Mouse (Mus musculus): ENCODE data around the gene Fut2. TPM values are rescaled to one million over a fixed set of nuclear protein-coding genes. Genes with fewer than 3 reads are reported as not detected.

The Fut2 gene
- total and polyA plus RNA-seq, 2 experiments from 2014 or later, result 0.13 TPM; not detected in 1

DNA sequence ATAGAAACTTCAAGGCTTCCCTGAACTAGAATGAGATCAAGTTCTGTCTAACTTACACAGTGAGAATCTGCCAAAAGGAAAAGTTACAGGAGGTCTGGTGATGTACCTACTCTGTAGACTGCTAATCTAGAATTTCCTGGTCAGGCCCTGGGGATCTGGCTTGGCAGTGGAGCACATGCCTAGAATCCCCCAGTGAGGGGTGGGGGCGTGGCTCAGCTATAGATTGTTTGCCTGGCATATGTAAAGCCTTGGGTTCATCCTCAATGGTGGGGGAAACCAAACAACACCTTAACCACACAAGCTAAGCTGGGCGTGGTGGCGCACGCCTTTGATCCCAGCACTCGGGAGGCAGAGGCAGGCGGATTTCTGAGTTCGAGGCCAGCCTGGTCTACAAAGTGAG lies 31.7 kb upstream of the Fut2 start:
- 87% methylated on average over 6 of the region's 7 CpGs for WGBS
- TF ChIP-seq CTCF (IDR thresholded peaks at IDR 0.05; ENCODE audit: low read depth), result no peak
- Histone ChIP-seq H3K36me3 (ENCODE audit: insufficient read depth) (no peaks in the 10 kb centered on the region), H3K4me2 (ENCODE audit: low read depth) (no peak overlapping the region), H3K9me3 (ENCODE audit: low read length) (no peaks in the 10 kb centered on the region), H3K27ac (ENCODE audit: low read depth, low read length) (no peak overlapping the region), H3K4me3 (ENCODE audit: low read depth, low read length) (no peak overlapping the region), H3K9ac (no peak overlapping the region), H3K4me1 (ENCODE audit: insufficient read depth) (peaks cover 18% of the 10 kb centered on the region), H3K27me3 (ENCODE audit: insufficient read depth, low read length) (no peaks in the 10 kb centered on the region)
- ATAC-seq (no peak), DNase-seq (no peak)

DNA sequence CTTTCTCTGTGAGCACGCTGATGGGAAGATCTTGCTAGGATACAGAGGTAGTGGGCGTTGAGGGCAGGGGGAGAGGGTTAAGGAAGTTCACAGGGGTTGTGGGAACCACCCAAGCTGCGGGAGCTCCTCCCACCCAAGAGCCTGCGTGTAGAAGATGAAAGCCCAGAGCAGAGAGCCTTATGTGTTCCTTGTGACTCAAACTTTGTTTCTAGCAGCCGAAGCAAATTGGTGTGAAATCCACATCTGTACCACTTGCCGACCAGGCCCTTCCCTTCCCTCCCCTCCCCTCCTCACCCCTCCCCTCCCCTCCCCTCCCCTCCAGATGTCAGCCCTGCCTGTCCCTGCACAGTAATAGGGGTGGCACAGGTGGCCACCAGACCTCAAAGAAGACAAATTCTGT lies 28.9 kb upstream of the Fut2 start:
- no peak overlapping the region for H3K27ac ChIP-seq (ENCODE audit: low read depth, low read length)
- DNase-seq, result no peak

GRCm38 (mm10) chr7:45693921-45694591 lies 27.9 kb upstream of the Fut2 start, which contains the start of gene Sec1:
Gene Sec1, minus strand, starts transcription at chr7:45694402.
- peaks cover 8% of the 10 kb centered on the region; the same call in 1 of the 2 replicates for H3K4me1 ChIP-seq (ENCODE audit: insufficient read depth)
- H3K4me2 ChIP-seq (ENCODE audit: low read depth), result no peak within 1 kb of the TSS
- no peak for DNase-seq
- no peaks in the 10 kb centered on the region for H3K9me3 ChIP-seq (ENCODE audit: low read length)
- H3K36me3 ChIP-seq (ENCODE audit: insufficient read depth), result no peaks in the 10 kb centered on the region
- no peak within 1 kb of the TSS for H3K27ac ChIP-seq (ENCODE audit: low read depth, low read length)
- no peak within 1 kb of the TSS for H3K4me3 ChIP-seq (ENCODE audit: low read depth, low read length)
- 92% methylated on average over 50 of the region's 50 CpGs for WGBS
- H3K9ac ChIP-seq, result no peak within 1 kb of the TSS
- ATAC-seq, result no peak
- TF ChIP-seq CTCF (IDR thresholded peaks at IDR 0.05; ENCODE audit: low read depth), result no peak
- H3K27me3 ChIP-seq (ENCODE audit: insufficient read depth, low read length), result no peaks in the 10 kb centered on the region

More for the DNA sequence above, 28.9 kb upstream of the Fut2 start:
- Histone ChIP-seq H3K27me3 (ENCODE audit: insufficient read depth, low read length) (no peaks in the 10 kb centered on the region), H3K4me3 (ENCODE audit: low read depth, low read length) (no peak overlapping the region), H3K4me1 (ENCODE audit: insufficient read depth) (peaks cover 8% of the 10 kb centered on the region; the same call in 1 of the 2 replicates), H3K36me3 (ENCODE audit: insufficient read depth) (no peaks in the 10 kb centered on the region), H3K4me2 (ENCODE audit: low read depth) (no peak overlapping the region), H3K9me3 (ENCODE audit: low read length) (no peaks in the 10 kb centered on the region), H3K9ac (no peak overlapping the region)
- TF ChIP-seq CTCF (IDR thresholded peaks at IDR 0.05; ENCODE audit: low read depth), result no peak
- ATAC-seq, result no peak
- 42% methylated on average over 6 of the region's 6 CpGs for WGBS

DNA sequence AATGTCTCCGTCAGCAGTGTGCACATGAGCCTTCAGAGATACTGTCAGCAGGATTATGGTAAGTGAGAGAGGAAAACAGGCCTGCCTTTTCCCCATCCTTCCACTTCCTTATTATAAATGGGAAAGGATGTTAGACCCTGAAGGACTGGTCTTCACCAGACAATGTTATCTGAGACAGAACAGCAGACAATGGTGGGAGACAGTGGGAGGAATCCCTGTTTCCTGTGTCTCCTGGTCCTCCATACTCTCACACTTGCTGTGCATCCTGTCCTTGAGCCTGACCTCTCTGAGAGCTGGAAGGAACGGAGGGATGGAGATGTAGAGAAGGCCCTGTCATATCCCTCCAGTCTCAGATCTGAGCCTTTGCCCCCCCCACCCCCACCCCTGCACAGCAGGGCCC lies 26.2 kb upstream of the Fut2 start:
- TF ChIP-seq CTCF (IDR thresholded peaks at IDR 0.05; ENCODE audit: low read depth), result no peak
- Histone ChIP-seq H3K9ac (no peak overlapping the region), H3K36me3 (ENCODE audit: insufficient read depth) (no peaks in the 10 kb centered on the region), H3K4me1 (ENCODE audit: insufficient read depth) (no peaks in the 10 kb centered on the region), H3K4me2 (ENCODE audit: low read depth) (no peak overlapping the region), H3K9me3 (ENCODE audit: low read length) (no peaks in the 10 kb centered on the region), H3K4me3 (ENCODE audit: low read depth, low read length) (no peak overlapping the region), H3K27me3 (ENCODE audit: insufficient read depth, low read length) (no peaks in the 10 kb centered on the region), H3K27ac (ENCODE audit: low read depth, low read length) (no peak overlapping the region)
- DNase-seq (no peak), ATAC-seq (no peak)
- WGBS, result 85% methylated on average over 2 of the region's 2 CpGs

DNA sequence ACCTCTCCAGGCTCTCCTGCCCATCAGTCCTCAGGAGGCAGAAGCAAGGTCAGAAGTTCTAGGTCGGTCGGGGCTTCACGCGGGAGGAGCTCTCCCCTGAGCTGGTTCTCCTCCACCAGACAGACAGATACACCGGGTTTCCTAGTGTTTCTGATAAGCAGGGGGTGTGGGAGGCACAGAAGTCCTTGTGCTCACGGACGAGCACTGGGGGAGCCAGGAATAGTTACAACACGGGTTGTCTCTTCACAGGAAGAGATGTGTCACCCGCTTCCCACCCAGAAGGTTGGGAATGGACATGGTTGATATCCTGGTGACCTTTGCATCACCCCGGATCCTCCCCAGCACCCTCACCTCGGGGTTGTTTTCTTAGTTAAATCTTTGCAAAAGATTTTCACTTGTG lies 23.6 kb upstream of the Fut2 start:
- WGBS, result 80% methylated on average over 11 of the region's 11 CpGs
- no peaks in the 10 kb centered on the region for H3K9me3 ChIP-seq (ENCODE audit: low read length)

GRCm38 (mm10) chr7:45689099-45689498 lies 22.9 kb upstream of the Fut2 start:
- DNase-seq, result no peak
- WGBS, result 71% methylated on average over 6 of the region's 6 CpGs

More for the DNA sequence above, 23.6 kb upstream of the Fut2 start:
- Histone ChIP-seq H3K27ac (ENCODE audit: low read depth, low read length) (no peak overlapping the region), H3K4me2 (ENCODE audit: low read depth) (no peak overlapping the region), H3K4me3 (ENCODE audit: low read depth, low read length) (no peak overlapping the region), H3K4me1 (ENCODE audit: insufficient read depth) (no peaks in the 10 kb centered on the region), H3K9ac (no peak overlapping the region), H3K27me3 (ENCODE audit: insufficient read depth, low read length) (no peaks in the 10 kb centered on the region), H3K36me3 (ENCODE audit: insufficient read depth) (no peaks in the 10 kb centered on the region)
- TF ChIP-seq CTCF (IDR thresholded peaks at IDR 0.05; ENCODE audit: low read depth), result no peak
- DNase-seq (no peak), ATAC-seq (no peak)

GRCm38 (mm10) chr7:45686841-45687240 lies 20.6 kb upstream of the Fut2 start:
- Histone ChIP-seq H3K4me2 (ENCODE audit: low read depth) (no peak overlapping the region), H3K27me3 (ENCODE audit: insufficient read depth, low read length) (no peaks in the 10 kb centered on the region), H3K4me3 (ENCODE audit: low read depth, low read length) (no peak overlapping the region), H3K9me3 (ENCODE audit: low read length) (no peaks in the 10 kb centered on the region), H3K4me1 (ENCODE audit: insufficient read depth) (no peaks in the 10 kb centered on the region), H3K36me3 (ENCODE audit: insufficient read depth) (no peaks in the 10 kb centered on the region; the same call in 1 of the 2 replicates), H3K9ac (no peak overlapping the region), H3K27ac (ENCODE audit: low read depth, low read length) (no peak overlapping the region)
- TF ChIP-seq CTCF (IDR thresholded peaks at IDR 0.05; ENCODE audit: low read depth), result no peak
- ATAC-seq, result no peak
- no peak for DNase-seq
- WGBS, result 77% methylated on average over 3 of the region's 3 CpGs

More at GRCm38 (mm10) chr7:45689099-45689498, 22.9 kb upstream of the Fut2 start:
- Histone ChIP-seq H3K36me3 (ENCODE audit: insufficient read depth) (no peaks in the 10 kb centered on the region), H3K27ac (ENCODE audit: low read depth, low read length) (no peak overlapping the region), H3K4me2 (ENCODE audit: low read depth) (no peak overlapping the region), H3K27me3 (ENCODE audit: insufficient read depth, low read length) (no peaks in the 10 kb centered on the region), H3K9ac (no peak overlapping the region), H3K9me3 (ENCODE audit: low read length) (no peaks in the 10 kb centered on the region), H3K4me3 (ENCODE audit: low read depth, low read length) (no peak overlapping the region), H3K4me1 (ENCODE audit: insufficient read depth) (no peaks in the 10 kb centered on the region)
- no peak for ATAC-seq
- TF ChIP-seq CTCF (IDR thresholded peaks at IDR 0.05; ENCODE audit: low read depth), result no peak

All from forebrain, postnatal 0 days (tissue).